Mouse (Mus musculus) liver, adult 2 months (tissue): ENCODE data around the gene Mettl7a3.

Experiments
- CTCF ChIP-seq: fragments of 200-500 bp; IDR thresholded peaks from 2 replicates; pipeline ENCODE4 v1.5.1; 2011; ENCODE audit warnings: low read depth, low read length, control low read depth
- POLR2A ChIP-seq: fragments of 200-500 bp; IDR thresholded peaks from 2 replicates; pipeline ENCODE4 v1.6.1; 2011; ENCODE audit warnings: low read length, control low read depth; ENCODE audit not compliant: insufficient read depth; ENCODE audit errors: extremely low read depth

GRCm38 (mm10) chr15:100351501-100352060 lies 16.9 kb downstream of the Mettl7a3 start:
- TF ChIP-seq POLR2A, result no peak
- TF ChIP-seq CTCF, result no peak
